Mouse (Mus musculus): ENCODE results near the gene Ppa1. TPM values are rescaled to one million over a fixed set of nuclear protein-coding genes. Genes with fewer than 3 reads are reported as not detected.
"Not testable (repeated sequence)": the region's sequence is repeated elsewhere in the genome, so short reads cannot be mapped to it uniquely, and the experiment has no call there.

Gene Ppa1
- polyA plus RNA-seq, 1 experiment from 2014 or later: 212 TPM

- H3K4me3 ChIP-seq; H3K36me3 ChIP-seq; H3K27ac ChIP-seq (replicated peaks); H3K9me3 ChIP-seq; H3K4me2 ChIP-seq; H3K9ac ChIP-seq; ATAC-seq (ENCODE audit: low read depth): not testable (repeated sequence)
- Histone ChIP-seq H3K4me1 (replicated peaks) (peaks cover 15% of the 10 kb centered on the region), H3K27me3 (peaks cover 43% of the 10 kb centered on the region)
- 69% methylated on average over 3 of the region's 3 CpGs for WGBS
Measured at GRCm38 (mm10) chr10:61623874-61624273, 24.5 kb upstream of the Ppa1 start.

- H3K9me3 ChIP-seq: no peaks in the 10 kb centered on the region
- no peaks in the 10 kb centered on the region for H3K36me3 ChIP-seq
- peaks cover 43% of the 10 kb centered on the region for H3K27me3 ChIP-seq
- peak overlapping the region; percentile 85 for H3K4me2 ChIP-seq
- no peak overlapping the region for H3K27ac ChIP-seq (replicated peaks)
- peak overlapping the region; percentile 43; the same call in 1 of the 2 replicates for H3K4me3 ChIP-seq
- 26% methylated on average over 5 of the region's 5 CpGs for WGBS
- peaks cover 15% of the 10 kb centered on the region for H3K4me1 ChIP-seq (replicated peaks)
- no peak; the same call in 1 of the 2 replicates for ATAC-seq (ENCODE audit: low read depth)
- no peak overlapping the region for H3K9ac ChIP-seq
Measured at GRCm38 (mm10) chr10:61624771-61625170, 23.6 kb upstream of the Ppa1 start.

- Histone ChIP-seq H3K4me3 (peak overlapping the region; percentile 43), H3K27me3 (peaks cover 43% of the 10 kb centered on the region), H3K9me3 (no peaks in the 10 kb centered on the region), H3K9ac (peak overlapping the region; percentile 65), H3K36me3 (no peaks in the 10 kb centered on the region), H3K4me2 (peak overlapping the region; percentile 85), H3K27ac (replicated peaks) (no peak overlapping the region), H3K4me1 (replicated peaks) (peaks cover 15% of the 10 kb centered on the region)
- ATAC-seq (ENCODE audit: low read depth): peak; percentile 79
- WGBS: 3% methylated on average over 74 of the region's 74 CpGs
Measured at GRCm38 (mm10) chr10:61625381-61626257, 22.7 kb upstream of the Ppa1 start.

GRCm38 (mm10) chr10:61626551-61626950 is 21.8 kb upstream of the Ppa1 start:
- peaks cover 15% of the 10 kb centered on the region for H3K4me1 ChIP-seq (replicated peaks)
- H3K36me3 ChIP-seq: no peaks in the 10 kb centered on the region
- H3K27me3 ChIP-seq: peaks cover 43% of the 10 kb centered on the region
- H3K4me3 ChIP-seq: no peak overlapping the region
- H3K27ac ChIP-seq (replicated peaks): no peak overlapping the region
- no peak overlapping the region for H3K9ac ChIP-seq
- no peak for ATAC-seq (ENCODE audit: low read depth)
- WGBS: 71% methylated on average over 3 of the region's 3 CpGs
- no peak overlapping the region for H3K4me2 ChIP-seq
- H3K9me3 ChIP-seq: no peaks in the 10 kb centered on the region

DNA sequence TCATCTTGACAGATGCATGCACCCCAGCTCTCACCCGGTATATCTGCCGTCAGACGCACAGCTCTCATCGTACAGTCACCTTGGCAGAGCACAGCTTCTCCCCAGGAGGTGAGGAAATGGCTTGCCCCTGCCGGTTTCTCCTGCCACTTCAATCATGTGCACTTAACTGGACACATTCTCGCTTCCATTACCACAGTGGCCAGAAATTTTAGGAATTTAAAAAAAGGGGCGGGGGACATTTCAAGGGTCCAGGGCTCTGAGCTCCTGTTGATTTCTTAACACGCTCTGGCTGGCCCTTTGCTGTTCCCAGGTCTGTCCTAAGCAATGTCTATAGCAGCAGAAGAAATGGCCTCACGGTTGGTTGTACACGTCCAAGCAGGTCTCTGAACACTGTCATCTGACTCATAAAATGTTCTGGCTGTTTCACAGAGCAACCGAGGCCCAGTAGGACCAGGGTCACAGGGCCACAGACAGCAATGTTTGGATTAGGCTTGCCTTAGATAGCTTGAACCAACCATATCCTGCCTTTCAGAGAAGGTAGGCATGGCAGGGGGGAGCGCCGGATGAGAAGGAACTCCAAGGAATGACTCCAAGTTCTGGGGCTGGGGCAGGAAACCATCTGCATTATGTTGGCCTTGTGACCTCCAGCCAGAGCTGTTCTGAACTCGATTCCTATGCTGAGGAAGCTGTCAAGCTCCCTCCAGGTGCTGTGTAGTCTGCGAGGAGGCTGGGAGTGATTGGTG is 21.0 kb upstream of the Ppa1 start:
- Histone ChIP-seq H3K9me3 (no peaks in the 10 kb centered on the region), H3K9ac (no peak overlapping the region), H3K4me1 (replicated peaks) (peaks cover 15% of the 10 kb centered on the region), H3K27ac (replicated peaks) (no peak overlapping the region), H3K36me3 (no peaks in the 10 kb centered on the region), H3K27me3 (peaks cover 43% of the 10 kb centered on the region), H3K4me2 (no peak overlapping the region), H3K4me3 (no peak overlapping the region)
- ATAC-seq (ENCODE audit: low read depth): no peak
- WGBS: 75% methylated on average over 15 of the region's 15 CpGs

GRCm38 (mm10) chr10:61627938-61628250 is 20.5 kb upstream of the Ppa1 start:
- 86% methylated on average over 4 of the region's 4 CpGs for WGBS
- Histone ChIP-seq H3K36me3 (no peaks in the 10 kb centered on the region), H3K4me2 (no peak overlapping the region), H3K4me1 (replicated peaks) (peaks cover 15% of the 10 kb centered on the region), H3K27ac (replicated peaks) (no peak overlapping the region), H3K9me3 (no peaks in the 10 kb centered on the region), H3K9ac (no peak overlapping the region), H3K27me3 (peaks cover 43% of the 10 kb centered on the region), H3K4me3 (no peak overlapping the region)
- no peak for ATAC-seq (ENCODE audit: low read depth)

GRCm38 (mm10) chr10:61632445-61632844 is 15.9 kb upstream of the Ppa1 start:
- H3K9me3 ChIP-seq: no peaks in the 10 kb centered on the region
- H3K36me3 ChIP-seq: no peaks in the 10 kb centered on the region
- H3K27ac ChIP-seq (replicated peaks): no peak overlapping the region
- no peak overlapping the region for H3K4me2 ChIP-seq
- H3K9ac ChIP-seq: no peak overlapping the region
- 0 out of 2 replicates have a peak, but pooled peaks cover 4% of the 10 kb centered on the region for H3K27me3 ChIP-seq
- H3K4me1 ChIP-seq (replicated peaks): no peaks in the 10 kb centered on the region
- no peak for ATAC-seq (ENCODE audit: low read depth)
- no peak overlapping the region for H3K4me3 ChIP-seq
- 83% methylated on average over 10 of the region's 10 CpGs for WGBS

- ATAC-seq (ENCODE audit: low read depth): no peak
- no peak overlapping the region for H3K9ac ChIP-seq
- H3K27me3 ChIP-seq: 0 out of 2 replicates have a peak, but pooled peaks cover 4% of the 10 kb centered on the region
- WGBS: 78% methylated on average over 7 of the region's 7 CpGs
- H3K36me3 ChIP-seq: no peaks in the 10 kb centered on the region
- H3K4me2 ChIP-seq: no peak overlapping the region
- no peaks in the 10 kb centered on the region for H3K9me3 ChIP-seq
- no peak overlapping the region for H3K27ac ChIP-seq (replicated peaks)
- no peak overlapping the region for H3K4me3 ChIP-seq
- no peaks in the 10 kb centered on the region for H3K4me1 ChIP-seq (replicated peaks)
Measured at GRCm38 (mm10) chr10:61637055-61637454, 11.3 kb upstream of the Ppa1 start.

DNA sequence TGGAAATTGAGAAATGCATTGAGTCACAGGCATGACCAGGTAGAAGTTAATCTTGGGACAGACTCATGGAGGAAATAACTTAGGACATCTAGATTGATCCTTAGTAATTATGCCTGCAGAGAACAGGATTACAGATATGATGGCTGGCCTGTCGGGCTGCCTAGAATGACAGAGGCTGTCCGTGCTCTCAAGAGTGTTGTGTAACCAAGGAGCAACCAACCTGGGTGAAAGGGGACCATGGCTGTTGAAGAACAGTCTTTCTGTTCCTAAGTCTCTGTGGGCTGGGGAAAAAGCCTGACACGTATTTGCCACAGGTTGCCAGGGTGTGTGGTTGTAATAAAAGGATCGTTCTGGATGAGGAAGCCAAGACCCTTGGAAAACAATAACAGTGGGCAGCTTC is 8.0 kb upstream of the Ppa1 start:
- no peaks in the 10 kb centered on the region for H3K4me1 ChIP-seq (replicated peaks)
- H3K4me3 ChIP-seq: no peak overlapping the region
- 74% methylated on average over 4 of the region's 4 CpGs for WGBS
- H3K4me2 ChIP-seq: no peak overlapping the region
- no peaks in the 10 kb centered on the region for H3K36me3 ChIP-seq
- ATAC-seq (ENCODE audit: low read depth): no peak
- H3K27me3 ChIP-seq: 0 out of 2 replicates have a peak, but pooled peaks cover 4% of the 10 kb centered on the region
- no peak overlapping the region for H3K9ac ChIP-seq
- H3K27ac ChIP-seq (replicated peaks): no peak overlapping the region
- no peaks in the 10 kb centered on the region for H3K9me3 ChIP-seq

DNA sequence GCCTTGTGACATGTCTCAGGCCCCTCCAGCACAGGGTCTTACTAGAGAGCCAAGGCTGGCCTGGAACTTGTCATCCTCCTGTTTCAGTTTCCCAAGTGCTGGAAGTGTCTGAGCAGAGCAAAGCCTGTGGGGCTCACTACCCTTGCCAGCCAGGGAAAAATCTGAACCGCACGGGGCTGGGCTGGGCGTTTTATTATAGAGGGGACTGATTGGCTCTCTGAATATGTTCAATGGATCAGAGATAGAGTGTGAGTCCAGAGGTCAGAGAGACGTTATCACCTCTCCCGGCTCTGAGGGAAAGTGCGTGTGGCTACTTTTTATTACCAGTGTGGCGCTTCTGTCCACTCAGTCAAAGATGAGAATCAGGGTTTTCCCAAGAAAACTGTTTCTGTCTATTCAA is 1.8 kb upstream of the Ppa1 start:
- 0 out of 2 replicates have a peak, but pooled peaks cover under 1% of the 10 kb centered on the region for H3K36me3 ChIP-seq
- H3K9ac ChIP-seq: no peak overlapping the region
- H3K4me3 ChIP-seq: no peak overlapping the region
- H3K4me2 ChIP-seq: no peak overlapping the region
- no peak overlapping the region for H3K27ac ChIP-seq (replicated peaks)
- no peaks in the 10 kb centered on the region for H3K27me3 ChIP-seq
- H3K4me1 ChIP-seq (replicated peaks): peaks cover 23% of the 10 kb centered on the region
- no peak for ATAC-seq (ENCODE audit: low read depth)
- no peaks in the 10 kb centered on the region for H3K9me3 ChIP-seq
- WGBS: 59% methylated on average over 7 of the region's 7 CpGs

- peak; percentile 78 for ATAC-seq (ENCODE audit: low read depth)
- Histone ChIP-seq H3K27ac (replicated peaks) (peak overlapping the region; percentile 89), H3K9ac (peak overlapping the region; percentile 90), H3K27me3 (no peaks in the 10 kb centered on the region), H3K9me3 (no peaks in the 10 kb centered on the region), H3K4me2 (peak overlapping the region; percentile 92), H3K4me1 (replicated peaks) (peaks cover 23% of the 10 kb centered on the region), H3K36me3 (peaks cover 22% of the 10 kb centered on the region), H3K4me3 (peak overlapping the region; percentile 82)
- 1% methylated on average over 45 of the region's 49 CpGs for WGBS
Measured at GRCm38 (mm10) chr10:61648737-61649645, 639 bp downstream of the Ppa1 start.

Data from neural tube, embryonic 13.5 days (tissue).